Comparison of ENCODE assay signal across 14 mouse cellular contexts in the genomic region with DNA sequence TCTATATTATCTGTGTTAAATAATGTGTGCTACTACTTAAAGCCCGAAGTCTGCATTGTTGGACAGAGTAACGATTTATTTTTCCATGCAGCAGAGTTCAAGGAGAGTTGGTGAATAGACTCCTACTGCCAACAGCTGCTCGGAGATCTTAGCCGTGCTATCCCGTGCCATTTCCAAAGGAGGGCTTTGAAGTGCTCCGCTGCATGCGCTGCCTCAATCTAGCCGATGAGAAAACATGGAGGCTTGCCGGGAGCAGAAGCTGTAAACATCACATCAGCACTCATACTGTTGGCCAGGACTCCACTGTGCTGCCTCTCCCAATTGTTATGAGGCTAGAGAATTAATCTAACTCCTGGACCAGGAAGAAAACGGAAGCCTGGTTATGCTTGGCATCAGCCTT.
DNase-seq lines count a peak whose midpoint lies in the region; ATAC-seq and TF ChIP-seq lines count a peak whose summit lies in the region.
"Had no signal": no experiment of that assay in that cellular context is flagged by ENCODE, and none has a peak within 500 bp of the region (broad histone marks: within the 10 kb centered on the region; RNA-seq: fewer than 3 reads in every experiment).

No protein-coding gene starts in this region.

- H3K27me3 ChIP-seq in heart, embryonic 16.5 days (ENCODE audit: control insufficient read depth, insufficient read depth, low read length): no peaks in the 10 kb centered on the region
- no peaks in the 10 kb centered on the region for H3K27me3 ChIP-seq in lung, embryonic 16.5 days (ENCODE audit: control insufficient read depth, insufficient read depth, low read depth, low read length)
- peaks cover 13% of the 10 kb centered on the region; the same call in 1 of the 2 replicates for H3K27me3 ChIP-seq in limb, embryonic 14.5 days (ENCODE audit: control insufficient read depth, insufficient read depth, low read length)

- DNase-seq in adrenal gland, postnatal 36 days: peak; percentile 6 to 11
- DNase-seq in adrenal gland, postnatal 25 days: no peak
- no peak for DNase-seq in heart, adult 8-10 months (ENCODE audit: low spot score)
- no peak for DNase-seq in lung, adult 18-20 months
- no peak for DNase-seq in limb, embryonic 14.5 days (ENCODE audit: low spot score)
- no peak for DNase-seq in thymus, postnatal 25 days
- DNase-seq: cerebellum, postnatal 36 days; gastrocnemius, adult 2 months; right cerebral cortex, postnatal 4 days had no signal

- ATAC-seq in heart, embryonic 16.5 days (replicated peaks; ENCODE audit: extremely low read depth, insufficient read depth, low FRiP score): no peak
- ATAC-seq in lung, embryonic 16.5 days (ENCODE audit: low read depth): peak; percentile 89
- 0 out of 2 replicates have a peak, but pooled peaks have one; percentile 37 for ATAC-seq in limb, embryonic 14.5 days (ENCODE audit: low FRiP score, low read depth)

- no peak overlapping the region for H3K9ac ChIP-seq in heart, embryonic 16.5 days (ENCODE audit: low read length)
- H3K9ac ChIP-seq in lung, embryonic 16.5 days (ENCODE audit: low read length): no peak overlapping the region
- no peak overlapping the region for H3K9ac ChIP-seq in limb, embryonic 14.5 days (ENCODE audit: low read depth, low read length, severe bottlenecking)
- H3K9ac ChIP-seq: liver, embryonic 14.5 days had no signal

- no peaks in the 10 kb centered on the region for H3K4me1 ChIP-seq in heart, embryonic 16.5 days (ENCODE audit: control insufficient read depth, insufficient read depth, low read length)
- no peaks in the 10 kb centered on the region for H3K4me1 ChIP-seq in lung, embryonic 16.5 days (replicated peaks; ENCODE audit: control insufficient read depth, insufficient read depth, low read length)
- H3K4me1 ChIP-seq in limb, embryonic 14.5 days (ENCODE audit: control insufficient read depth, insufficient read depth, low read length): peaks cover 5% of the 10 kb centered on the region; the same call in 1 of the 2 replicates

- WGBS in heart, embryonic 16.5 days: 35% methylated on average over 10 of the region's 10 CpGs
- WGBS in lung, embryonic 16.5 days: 26% methylated on average over 10 of the region's 10 CpGs
- WGBS in limb, embryonic 14.5 days: 22% methylated on average over 10 of the region's 10 CpGs

- H3K4me3 ChIP-seq in heart, embryonic 16.5 days (ENCODE audit: low read length): no peak overlapping the region
- H3K4me3 ChIP-seq in lung, embryonic 16.5 days (ENCODE audit: low read length): no peak overlapping the region
- H3K4me3 ChIP-seq in limb, embryonic 14.5 days (replicated peaks; ENCODE audit: low read length): no peak overlapping the region
- H3K4me3 ChIP-seq: gastrocnemius, adult 2 months; hindbrain, embryonic 10.5 days; left cerebral cortex, adult 2 months had no signal

- TF ChIP-seq POLR2A in limb, embryonic 14.5 days (IDR thresholded peaks at IDR 0.05; ENCODE audit: borderline replicate concordance, extremely low read depth, insufficient read depth, insufficient read length): no peak

- no peak overlapping the region for H3K27ac ChIP-seq in heart, embryonic 16.5 days (ENCODE audit: low read length)
- H3K27ac ChIP-seq in lung, embryonic 16.5 days (ENCODE audit: low read length): no peak overlapping the region
- H3K27ac ChIP-seq in limb, embryonic 14.5 days (replicated peaks; ENCODE audit: low read depth, low read length): no peak overlapping the region
- H3K27ac ChIP-seq: gastrocnemius, adult 2 months; hindbrain, embryonic 10.5 days; left cerebral cortex, adult 2 months; liver, embryonic 14.5 days had no signal

- no peaks in the 10 kb centered on the region for H3K36me3 ChIP-seq in heart, embryonic 16.5 days (ENCODE audit: control insufficient read depth, insufficient read depth)
- H3K36me3 ChIP-seq in lung, embryonic 16.5 days (ENCODE audit: control insufficient read depth, insufficient read depth, low read length): no peaks in the 10 kb centered on the region
- H3K36me3 ChIP-seq in limb, embryonic 14.5 days (ENCODE audit: control insufficient read depth, insufficient read depth, low read length): no peaks in the 10 kb centered on the region
- H3K36me3 ChIP-seq: hindbrain, embryonic 10.5 days had no signal

- peak overlapping the region; percentile 40 for H3K4me2 ChIP-seq in heart, embryonic 16.5 days (ENCODE audit: low read depth, low read length)
- H3K4me2 ChIP-seq in lung, embryonic 16.5 days (ENCODE audit: low read depth, low read length): peak overlapping the region; percentile 7; the same call in 1 of the 2 replicates
- 0 out of 2 replicates have a peak overlapping the region, but pooled peaks have one; percentile 24 for H3K4me2 ChIP-seq in limb, embryonic 14.5 days (replicated peaks; ENCODE audit: low read depth, low read length, severe bottlenecking)

- no peaks in the 10 kb centered on the region for H3K9me3 ChIP-seq in heart, embryonic 16.5 days (replicated peaks; ENCODE audit: control insufficient read depth, low read length)
- H3K9me3 ChIP-seq in lung, embryonic 16.5 days (ENCODE audit: control insufficient read depth, low read length): no peaks in the 10 kb centered on the region
- no peaks in the 10 kb centered on the region for H3K9me3 ChIP-seq in limb, embryonic 14.5 days (ENCODE audit: control insufficient read depth, low read length)
- H3K9me3 ChIP-seq: hindbrain, embryonic 10.5 days had no signal

Comparison
In these comparisons a context has a peak if more than half of its experiments do, and no peak if none do; other contexts are left out.
1. DNase-seq: peak in adrenal gland, postnatal 36 days (2 of 2); none in adrenal gland, postnatal 25 days (single experiment), heart, adult 8-10 months (single experiment), lung, adult 18-20 months (0 of 2), limb, embryonic 14.5 days (single experiment) and thymus, postnatal 25 days (single experiment).
2. Peak in every context shown above with its lines, with median percentiles within 50 percentile points of each other: H3K4me2 ChIP-seq.